Mouse (Mus musculus) frontal cortex, postnatal 36 days (tissue): ENCODE data around the gene Clec18a.
"Not testable (repeated sequence)": the region's sequence is repeated elsewhere in the genome, so short reads cannot be mapped to it uniquely, and the experiment has no call there.

Experiments
- DNase-seq, 2 experiments: peaks; one replicate each; pipeline ENCODE4 v3.0.0; 2022; ENCODE audit warnings: low spot score in 2 of 2

Gene Clec18a

GRCm38 (mm10) chr8:111092326-111092725 lies at the start of gene Clec18a:
Gene Clec18a (minus strand): TSS chr8:111092426.
- DNase-seq, result not testable (repeated sequence)

GRCm38 (mm10) chr8:111130756-111131155 lies 38.5 kb upstream of the Clec18a start:
- no peak for DNase-seq

- no peak for DNase-seq
Observed at GRCm38 (mm10) chr8:111119481-111119880, 27.3 kb upstream of the Clec18a start.

- DNase-seq, result no peak
Observed at GRCm38 (mm10) chr8:111114891-111115290, 22.7 kb upstream of the Clec18a start.

GRCm38 (mm10) chr8:111094719-111095302 lies 2.6 kb upstream of the Clec18a start:
- DNase-seq, result not testable (repeated sequence)

GRCm38 (mm10) chr8:111093865-111094718 lies 1.9 kb upstream of the Clec18a start, which contains the start of gene Pdpr:
Gene Pdpr (plus strand): TSS chr8:111094630.
- DNase-seq, result peak; percentile 91 to 93

- no peak for DNase-seq
Observed at GRCm38 (mm10) chr8:111091706-111092105, 520 bp downstream of the Clec18a start.

GRCm38 (mm10) chr8:111090126-111090525 lies 2.1 kb downstream of the Clec18a start:
- DNase-seq, result peak; percentile 69 to 73

- not testable (repeated sequence) for DNase-seq
Observed at GRCm38 (mm10) chr8:111083936-111084335, 8.3 kb downstream of the Clec18a start.

GRCm38 (mm10) chr8:111081580-111082258 lies 10.5 kb downstream of the Clec18a start:
- no peak for DNase-seq

- no peak for DNase-seq
Observed at GRCm38 (mm10) chr8:111079861-111080271, 12.4 kb downstream of the Clec18a start.

- no peak for DNase-seq
Observed at GRCm38 (mm10) chr8:111079461-111079860, 12.8 kb downstream of the Clec18a start.

GRCm38 (mm10) chr8:111075926-111076325 lies 16.3 kb downstream of the Clec18a start:
- peak; percentile 58 to 70 for DNase-seq

GRCm38 (mm10) chr8:111068660-111069059 lies 23.6 kb downstream of the Clec18a start:
- not testable (repeated sequence) for DNase-seq

GRCm38 (mm10) chr8:111067439-111067838 lies 24.8 kb downstream of the Clec18a start:
- no peak for DNase-seq

- DNase-seq, result no peak
Observed at GRCm38 (mm10) chr8:111066308-111066707, 25.9 kb downstream of the Clec18a start.

GRCm38 (mm10) chr8:111062893-111063292 lies 29.3 kb downstream of the Clec18a start:
- DNase-seq, result no peak

GRCm38 (mm10) chr8:111062072-111062757 lies 30.0 kb downstream of the Clec18a start:
- peak; percentile 98 for DNase-seq

GRCm38 (mm10) chr8:111061688-111062071 lies 30.5 kb downstream of the Clec18a start:
- DNase-seq, result no peak

GRCm38 (mm10) chr8:111058946-111059572 lies 33.2 kb downstream of the Clec18a start:
- no peak for DNase-seq

- peak in 1 of 2 experiments; percentile 42 for DNase-seq
Observed at GRCm38 (mm10) chr8:111056691-111057293, 35.4 kb downstream of the Clec18a start.
